Mouse (Mus musculus): Measurements from ENCODE around the gene Rptor. TPM values are rescaled to one million over a fixed set of nuclear protein-coding genes. Genes with fewer than 3 reads are reported as not detected.

The Rptor gene
- total RNA-seq, 1 experiment from 2014 or later: 62.6 TPM

GRCm38 (mm10) chr11:119814035-119814558 lies 211.4 kb downstream of the Rptor start:
- no peak for DNase-seq

GRCm38 (mm10) chr11:119816798-119817361 lies 214.2 kb downstream of the Rptor start:
- DNase-seq: no peak

- DNase-seq: no peak
Observed at GRCm38 (mm10) chr11:119817362-119817837, 214.7 kb downstream of the Rptor start.

- DNase-seq: no peak
Observed at GRCm38 (mm10) chr11:119817898-119818297, 215.2 kb downstream of the Rptor start.

- no peak for DNase-seq
Observed at GRCm38 (mm10) chr11:119821514-119821913, 218.8 kb downstream of the Rptor start.

- no peak for DNase-seq
Observed at GRCm38 (mm10) chr11:119824072-119824649, 221.5 kb downstream of the Rptor start.

- DNase-seq: no peak
Observed at GRCm38 (mm10) chr11:119825783-119826182, 223.1 kb downstream of the Rptor start.

GRCm38 (mm10) chr11:119826239-119826638 lies 223.5 kb downstream of the Rptor start:
- no peak for DNase-seq

- no peak for DNase-seq
Observed at GRCm38 (mm10) chr11:119829116-119829515, 226.4 kb downstream of the Rptor start.

- no peak for DNase-seq
Observed at GRCm38 (mm10) chr11:119831682-119832081, 229.0 kb downstream of the Rptor start.

- no peak for DNase-seq
Observed at GRCm38 (mm10) chr11:119833311-119833710, 230.6 kb downstream of the Rptor start.

- DNase-seq: no peak
Observed at GRCm38 (mm10) chr11:119833877-119834804, 231.4 kb downstream of the Rptor start.

- no peak for DNase-seq
Observed at GRCm38 (mm10) chr11:119836326-119836725, 233.6 kb downstream of the Rptor start.

GRCm38 (mm10) chr11:119837786-119838185 lies 235.1 kb downstream of the Rptor start:
- no peak for DNase-seq

GRCm38 (mm10) chr11:119839411-119840342 lies 237.0 kb downstream of the Rptor start:
- DNase-seq: no peak

- DNase-seq: no peak
Observed at GRCm38 (mm10) chr11:119846608-119847007, 243.9 kb downstream of the Rptor start.

- no peak for DNase-seq
Observed at GRCm38 (mm10) chr11:119847076-119847475, 244.4 kb downstream of the Rptor start.

- no peak for DNase-seq
Observed at GRCm38 (mm10) chr11:119847569-119847968, 244.9 kb downstream of the Rptor start.

GRCm38 (mm10) chr11:119848189-119848588 lies 245.5 kb downstream of the Rptor start:
- DNase-seq: no peak

GRCm38 (mm10) chr11:119855999-119856398 lies 253.3 kb downstream of the Rptor start:
- no peak for DNase-seq

GRCm38 (mm10) chr11:119862523-119863299 lies 260.0 kb downstream of the Rptor start:
- DNase-seq: no peak
